Mouse (Mus musculus): Measurements from ENCODE around the gene Gm765. TPM values are rescaled to one million over a fixed set of nuclear protein-coding genes. Genes with fewer than 3 reads are reported as not detected.

Gene Gm765
- 10 to 100 TPM in 1 of 2 experiments, 1 to 10 TPM in 1; 8.4 to 16.2 TPM for total RNA-seq (2021)
- long read RNA-seq, experiment 1, transcript Gm765-201 (4 exons, 3,132 nt): major isoform, 9 of 13 reads
- long read RNA-seq, experiment 1, partial matches to known transcripts: 0 of 13 reads
- long read RNA-seq, experiment 1, other reads (novel, unspliced or antisense): 4 of 13 reads
- long read RNA-seq, experiment 2, transcript Gm765-201 (4 exons, 3,132 nt): major isoform, 10 of 12 reads
- long read RNA-seq, experiment 2, partial matches to known transcripts: 0 of 12 reads
- long read RNA-seq, experiment 2, other reads (novel, unspliced or antisense): 2 of 12 reads

- no peak for DNase-seq (ENCODE audit: low spot score in 2 of 2)
Measured at GRCm38 (mm10) chr6:98342654-98343053, at the start of gene Gm765. Gm765 (minus strand) TSS chr6:98342754.

- peak; percentile 52 to 54 for DNase-seq (ENCODE audit: low spot score in 2 of 2)
Measured at GRCm38 (mm10) chr6:98385487-98385886, 42.9 kb upstream of the Gm765 start.

DNA sequence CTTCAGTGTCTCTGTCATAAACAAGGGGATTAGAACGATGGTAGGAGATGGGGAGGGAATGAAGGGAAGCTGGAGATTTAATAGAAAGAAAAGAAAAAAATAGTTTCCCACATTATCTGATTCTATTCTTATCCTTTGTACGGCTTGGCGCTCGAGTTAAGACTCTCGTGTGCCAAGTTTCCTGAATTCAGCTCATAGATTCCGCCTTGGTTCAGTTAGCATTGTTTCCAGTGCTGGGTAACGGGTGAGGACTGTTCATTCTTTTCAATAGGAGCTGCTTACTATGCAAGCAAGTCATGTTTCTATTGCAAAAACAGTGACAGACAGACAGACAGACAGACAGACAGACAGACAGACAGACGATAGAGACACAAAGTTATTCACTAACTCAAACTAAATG lies 41.9 kb upstream of the Gm765 start:
- DNase-seq (ENCODE audit: low spot score in 2 of 2): no peak

GRCm38 (mm10) chr6:98383411-98383810 lies 40.9 kb upstream of the Gm765 start:
- peak in 1 of 2 experiments; percentile 62 for DNase-seq (ENCODE audit: low spot score in 2 of 2)

- no peak for DNase-seq (ENCODE audit: low spot score in 2 of 2)
Measured at GRCm38 (mm10) chr6:98366199-98366598, 23.6 kb upstream of the Gm765 start.

DNA sequence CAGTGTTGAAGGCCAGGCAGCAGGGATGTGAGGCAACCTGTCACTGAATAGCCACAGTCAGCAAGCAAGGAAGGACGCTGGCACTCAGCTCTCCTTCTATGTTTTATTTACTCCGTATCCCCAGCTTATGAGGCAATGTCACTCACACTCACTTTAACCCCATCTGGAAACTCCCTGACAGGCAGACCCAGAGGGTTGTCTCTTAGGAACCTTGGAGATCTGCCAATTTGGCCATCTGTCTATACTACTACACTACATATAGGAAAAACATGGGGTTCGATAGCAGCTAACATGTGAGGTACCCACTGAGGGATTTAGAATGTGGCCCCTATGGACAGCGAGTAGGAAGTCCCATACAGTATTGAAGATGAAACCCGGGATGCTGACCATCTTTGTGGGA lies 12.7 kb upstream of the Gm765 start:
- no peak for DNase-seq (ENCODE audit: low spot score in 2 of 2)

DNA sequence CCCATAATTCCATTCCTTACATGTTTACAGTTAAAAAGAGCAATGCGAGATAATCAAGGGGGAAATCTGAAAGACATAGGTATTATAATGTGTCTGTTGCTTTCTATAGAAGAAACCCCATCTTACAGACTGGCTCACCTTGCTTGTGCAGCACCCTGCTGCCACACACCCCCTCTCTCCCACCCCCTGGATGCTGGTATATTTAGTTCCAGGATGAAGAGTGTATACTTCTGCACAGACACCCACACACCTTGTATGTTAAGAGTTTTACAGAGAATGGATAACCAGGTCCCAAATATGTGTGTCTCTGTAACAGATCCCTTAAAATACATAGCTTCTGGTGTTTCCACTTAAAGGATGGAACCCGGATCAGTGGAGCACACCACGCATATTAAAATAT lies 10.7 kb upstream of the Gm765 start:
- no peak for DNase-seq (ENCODE audit: low spot score in 2 of 2)

GRCm38 (mm10) chr6:98332714-98333113 lies 9.8 kb downstream of the Gm765 start:
- DNase-seq (ENCODE audit: low spot score in 2 of 2): no peak

GRCm38 (mm10) chr6:98311659-98312058 lies 30.9 kb downstream of the Gm765 start:
- DNase-seq (ENCODE audit: low spot score in 2 of 2): no peak

DNA sequence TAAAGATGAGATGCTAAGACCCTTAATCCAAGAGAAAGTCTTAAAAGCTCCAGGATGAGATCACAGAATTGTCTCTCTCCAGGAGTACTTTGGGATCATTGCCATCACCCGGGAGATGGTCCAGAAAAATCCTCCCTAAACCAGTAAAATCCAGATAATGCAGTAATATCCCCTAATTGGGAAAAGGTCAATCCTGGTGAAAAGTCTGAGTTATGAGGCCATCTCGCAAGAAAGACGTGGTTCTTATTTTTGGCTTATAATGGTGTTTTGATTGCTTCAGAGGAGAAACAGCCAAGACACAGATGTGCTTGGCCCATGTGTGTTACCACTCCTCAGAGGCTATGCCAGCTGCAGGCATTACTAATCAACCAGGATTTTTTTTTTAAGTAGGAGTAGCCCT lies 34.9 kb downstream of the Gm765 start:
- DNase-seq (ENCODE audit: low spot score in 2 of 2): no peak

DNA sequence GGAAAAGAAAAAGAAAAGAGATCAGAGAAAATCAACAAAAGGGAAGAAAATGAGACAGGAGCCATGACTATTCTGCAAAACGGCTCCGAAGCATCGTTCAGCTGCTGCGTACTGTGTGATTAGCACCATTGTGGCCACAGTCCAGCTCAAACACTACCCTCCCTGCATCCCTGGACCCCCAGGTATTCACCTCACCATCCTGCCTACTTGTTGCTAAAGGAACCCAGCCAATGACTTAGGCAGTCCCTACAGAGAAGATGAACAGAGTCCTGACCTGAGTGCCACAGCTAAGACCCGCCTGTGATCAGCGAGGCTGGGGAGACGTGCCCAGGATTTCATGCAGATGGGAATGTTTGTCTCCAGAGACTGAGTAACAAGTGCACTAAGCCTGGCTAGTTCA lies 35.4 kb downstream of the Gm765 start:
- no peak for DNase-seq (ENCODE audit: low spot score in 2 of 2)

- no peak for DNase-seq (ENCODE audit: low spot score in 2 of 2)
Measured at GRCm38 (mm10) chr6:98292064-98292463, 50.5 kb downstream of the Gm765 start.

DNA sequence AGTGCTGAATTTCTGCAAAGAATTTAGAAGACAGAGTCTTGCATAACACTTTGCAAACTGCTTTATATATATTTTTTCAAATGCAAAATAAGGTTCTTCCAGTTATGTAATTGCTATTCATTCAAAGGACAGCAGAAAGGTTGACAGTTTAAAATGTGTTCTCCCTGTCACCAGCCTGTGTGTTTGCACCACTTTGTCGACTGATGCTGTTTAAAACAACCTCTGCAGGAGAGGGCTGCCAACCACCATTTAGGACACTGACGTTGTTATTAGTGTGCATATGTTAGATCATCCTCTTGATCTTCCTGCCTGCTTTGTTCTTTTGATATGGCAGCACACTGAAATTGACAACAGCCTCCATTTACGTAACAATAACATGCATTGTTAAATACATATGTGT lies 54.2 kb downstream of the Gm765 start:
- DNase-seq (ENCODE audit: low spot score in 2 of 2): peak in 1 of 2 experiments; percentile 31

DNA sequence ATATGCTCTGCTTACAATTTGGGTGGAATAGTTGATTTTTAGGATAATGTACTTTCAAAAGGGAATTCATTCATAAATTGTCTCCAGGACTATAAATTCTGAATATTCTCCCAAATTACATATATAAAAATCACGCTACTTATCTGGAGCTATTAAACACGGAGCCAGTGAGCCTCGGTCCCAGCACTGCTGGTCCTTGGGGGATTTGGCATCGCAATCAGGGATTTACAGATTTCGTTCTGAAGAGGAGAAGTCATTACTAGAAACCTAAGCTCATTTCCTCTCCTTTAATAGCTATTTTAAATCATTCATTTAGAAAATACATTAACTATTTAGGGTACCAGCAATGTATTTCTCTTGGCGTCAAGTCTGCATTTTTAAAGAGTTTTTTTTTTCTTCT lies 55.0 kb downstream of the Gm765 start:
- no peak for DNase-seq (ENCODE audit: low spot score in 2 of 2)

- DNase-seq (ENCODE audit: low spot score in 2 of 2): peak; percentile 23 to 28
Measured at GRCm38 (mm10) chr6:98285190-98285589, 57.4 kb downstream of the Gm765 start.

- DNase-seq (ENCODE audit: low spot score in 2 of 2): no peak
Measured at GRCm38 (mm10) chr6:98282791-98283190, 59.8 kb downstream of the Gm765 start.

GRCm38 (mm10) chr6:98271553-98271952 lies 71.0 kb downstream of the Gm765 start:
- DNase-seq (ENCODE audit: low spot score in 2 of 2): peak in 1 of 2 experiments; percentile 46

GRCm38 (mm10) chr6:98262961-98263360 lies 79.6 kb downstream of the Gm765 start:
- no peak for DNase-seq (ENCODE audit: low spot score in 2 of 2)

GRCm38 (mm10) chr6:98259016-98259415 lies 83.5 kb downstream of the Gm765 start:
- DNase-seq (ENCODE audit: low spot score in 2 of 2): peak; percentile 59 to 67

DNA sequence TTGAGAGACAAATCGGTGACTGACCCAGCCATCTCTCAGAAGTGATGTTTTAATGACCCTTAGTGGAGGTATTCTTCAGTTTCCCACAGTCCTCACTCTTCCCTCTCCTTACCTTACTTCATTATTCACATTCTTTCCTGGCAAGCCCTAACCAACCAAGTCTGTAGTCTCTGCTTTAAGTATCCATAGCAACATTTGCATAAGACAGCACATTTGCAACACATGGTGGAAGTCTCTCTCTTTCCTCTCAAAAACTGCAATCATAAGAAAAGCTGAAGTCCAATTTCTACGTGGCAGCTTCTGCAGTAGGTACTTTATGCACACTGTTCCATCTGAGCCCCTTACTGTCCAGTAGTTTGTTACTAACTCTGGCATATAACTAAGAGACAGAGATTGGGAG lies 96.1 kb downstream of the Gm765 start:
- no peak for DNase-seq (ENCODE audit: low spot score in 2 of 2)

GRCm38 (mm10) chr6:98243186-98243585 lies 99.4 kb downstream of the Gm765 start:
- no peak for DNase-seq (ENCODE audit: low spot score in 2 of 2)

DNA sequence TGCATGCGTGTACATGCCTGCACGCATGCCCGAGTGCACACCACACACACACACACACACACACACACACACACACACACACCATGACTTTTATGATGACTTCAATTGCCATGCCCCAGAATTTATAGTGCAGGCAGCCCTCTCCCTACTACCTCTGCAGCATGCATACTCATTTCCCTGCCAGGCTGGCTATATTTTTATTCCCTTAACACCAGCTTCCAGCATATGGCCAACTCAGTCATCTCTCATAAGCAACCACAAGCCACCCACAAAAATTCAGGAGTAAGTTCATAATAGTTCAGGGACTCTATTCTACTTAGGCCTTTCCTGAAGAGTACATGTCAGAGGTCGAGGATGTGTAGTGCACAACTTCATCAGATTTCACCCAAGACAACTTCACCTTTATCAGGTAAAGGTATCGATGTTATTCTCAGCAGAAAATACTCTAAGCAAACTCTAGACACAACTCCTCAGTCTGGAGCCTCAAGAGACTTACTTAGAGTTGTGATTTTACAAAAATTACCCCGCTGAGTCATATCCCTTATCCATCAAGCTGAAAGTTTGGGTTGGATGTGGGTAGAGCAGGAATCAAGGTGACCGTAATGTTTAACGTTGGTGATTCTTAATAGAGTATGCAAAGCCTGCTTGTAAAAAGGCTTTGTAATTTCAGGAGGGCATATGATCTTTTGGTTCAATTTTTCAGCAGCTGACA lies 101.8 kb downstream of the Gm765 start:
- peak; percentile 31 to 45 for DNase-seq (ENCODE audit: low spot score in 2 of 2)

DNA sequence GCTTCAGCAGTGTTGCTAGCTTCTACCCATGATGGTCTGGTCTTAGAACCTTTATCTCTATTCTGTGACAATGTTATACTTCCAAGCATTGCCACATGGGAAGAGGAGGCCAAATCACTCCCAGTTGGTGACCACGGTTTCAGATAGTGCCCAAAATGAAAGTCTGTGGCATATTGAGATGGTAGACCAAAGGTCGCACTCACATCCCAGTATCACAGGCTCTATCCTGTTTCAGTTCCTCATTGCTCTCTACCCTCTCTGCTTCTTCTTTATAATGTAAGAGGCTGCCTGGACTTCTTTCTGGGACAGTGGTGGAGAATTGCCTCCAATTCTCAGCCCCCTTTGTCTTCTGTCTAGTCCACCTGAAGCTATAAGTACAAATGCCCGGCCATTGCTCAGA lies 108.5 kb downstream of the Gm765 start:
- no peak for DNase-seq (ENCODE audit: low spot score in 2 of 2)

Measured in left cerebral cortex, adult 18-20 months (tissue).